Mouse (Mus musculus) megakaryocyte, embryonic 14.5 days (primary cell): ENCODE data around the gene Snrk.

Source experiments
- FLI1 ChIP-seq: IDR thresholded peaks from 2 replicates; pipeline ENCODE4 v1.6.1; 2012; ENCODE audit warnings: low read length, inconsistent platforms, mixed read lengths
- GATA1 ChIP-seq: IDR thresholded peaks from 3 replicates; pipeline ENCODE4 v1.6.1; 2012; ENCODE audit warnings: mixed read lengths, low read length, inconsistent platforms, borderline replicate concordance

DNA sequence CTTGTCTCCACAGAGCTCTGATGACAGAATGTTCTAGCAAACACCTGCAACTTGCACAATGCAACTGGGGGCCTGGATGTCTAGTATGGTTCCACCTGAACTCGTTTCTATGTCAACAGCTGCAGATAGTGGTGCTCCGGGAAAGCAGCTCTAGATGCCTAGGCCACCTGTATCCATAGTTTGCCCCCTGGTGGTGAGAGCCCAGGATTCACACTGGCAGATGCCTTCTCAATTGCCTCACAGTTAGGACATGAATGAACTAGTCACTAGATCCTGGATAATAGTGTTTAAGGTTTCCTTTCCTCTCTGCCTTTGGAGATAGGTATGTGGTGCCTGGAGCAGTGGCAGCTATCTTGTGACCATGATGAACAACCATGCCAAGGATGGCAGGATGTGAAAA, 68.0 kb downstream of the Snrk start:
- TF ChIP-seq GATA1: no peak
- TF ChIP-seq FLI1: no peak
